Mouse (Mus musculus): Measurements from ENCODE around the gene Zfp385c. TPM values are rescaled to one million over a fixed set of nuclear protein-coding genes. Genes with fewer than 3 reads are reported as not detected.

The Zfp385c gene
- 1.5 and 1.7 TPM in 2 replicates for polyA plus RNA-seq (2015; fragmentation: Nextera tagmentation; extraction: Ambion mirVana)

GRCm38 (mm10) chr11:100692164-100692616 lies at the start of gene Zfp385c:
Gene Zfp385c (minus strand): TSS chr11:100692455.

GRCm38 (mm10) chr11:100738066-100738604 lies 45.9 kb upstream of the Zfp385c start, which contains the start of gene Rab5c:
Gene Rab5c (minus strand): TSS chr11:100738215.

GRCm38 (mm10) chr11:100713735-100714533 lies 21.7 kb upstream of the Zfp385c start, which contains the start of gene Hspb9:
Gene Hspb9 (plus strand): TSS chr11:100713850.

GRCm38 (mm10) chr11:100711783-100712615 lies 19.7 kb upstream of the Zfp385c start, which contains the start of gene Kat2a:
Gene Kat2a (minus strand): TSS chr11:100712465.

GRCm38 (mm10) chr11:100703851-100704531 lies 11.7 kb upstream of the Zfp385c start, which contains the start of gene Dhx58:
Gene Dhx58 (minus strand): TSS chr11:100704271.

GRCm38 (mm10) chr11:100619982-100620381 lies 72.3 kb downstream of the Zfp385c start, which contains the start of gene Dnajc7:
Gene Dnajc7 (minus strand): TSS chr11:100620168.

GRCm38 (mm10) chr11:100618761-100619484 lies 73.3 kb downstream of the Zfp385c start, which contains the start of gene Nkiras2:
Gene Nkiras2 (plus strand): TSS chr11:100619244.

Other genes with a start within 250 kb of the Zfp385c start
- gene Klhl11, start 219.7 kb downstream of the Zfp385c start, polyA plus RNA-seq (2015; fragmentation: Nextera tagmentation; extraction: Ambion mirVana), result 3.1 and 3.7 TPM in 2 replicates
- gene Acly, start 164.5 kb downstream of the Zfp385c start, polyA plus RNA-seq (2015; fragmentation: Nextera tagmentation; extraction: Ambion mirVana), result 19.8 and 22.8 TPM in 2 replicates
- 0.37 TPM in 2 replicates for gene Ttc25, start 146.8 kb downstream of the Zfp385c start, polyA plus RNA-seq (2015; fragmentation: Nextera tagmentation; extraction: Ambion mirVana)
- gene Cnp, start 117.6 kb downstream of the Zfp385c start, polyA plus RNA-seq (2015; fragmentation: Nextera tagmentation; extraction: Ambion mirVana), result 39.3 and 40.3 TPM in 2 replicates
- gene Nkiras2, start 73.2 kb downstream of the Zfp385c start, polyA plus RNA-seq (2015; fragmentation: Nextera tagmentation; extraction: Ambion mirVana), result 53.4 and 53.7 TPM in 2 replicates
- 161 and 168 TPM in 2 replicates for gene Dnajc7, start 72.3 kb downstream of the Zfp385c start, polyA plus RNA-seq (2015; fragmentation: Nextera tagmentation; extraction: Ambion mirVana)
- 2.6 and 3.5 TPM in 2 replicates for gene Dhx58, start 11.8 kb upstream of the Zfp385c start, polyA plus RNA-seq (2015; fragmentation: Nextera tagmentation; extraction: Ambion mirVana)
- gene Kat2a, start 20.0 kb upstream of the Zfp385c start, polyA plus RNA-seq (2015; fragmentation: Nextera tagmentation; extraction: Ambion mirVana), result 17.1 and 18.1 TPM in 2 replicates
- gene Hspb9, start 21.4 kb upstream of the Zfp385c start, polyA plus RNA-seq (2015; fragmentation: Nextera tagmentation; extraction: Ambion mirVana), result 0.26 TPM in 1 of 2 replicates, not detected in the other
- 11.6 and 13.6 TPM in 2 replicates for gene Rab5c, start 45.8 kb upstream of the Zfp385c start, polyA plus RNA-seq (2015; fragmentation: Nextera tagmentation; extraction: Ambion mirVana)
- gene Kcnh4, start 67.5 kb upstream of the Zfp385c start, polyA plus RNA-seq (2015; fragmentation: Nextera tagmentation; extraction: Ambion mirVana), result 0.04 TPM in 1 of 2 replicates, not detected in the other
- 0.36 TPM in 1 of 2 replicates, not detected in the other for gene Hcrt, start 70.5 kb upstream of the Zfp385c start, polyA plus RNA-seq (2015; fragmentation: Nextera tagmentation; extraction: Ambion mirVana)
- 5.0 and 5.9 TPM in 2 replicates for gene Ghdc, start 78.5 kb upstream of the Zfp385c start, polyA plus RNA-seq (2015; fragmentation: Nextera tagmentation; extraction: Ambion mirVana)
- 36.5 and 40.3 TPM in 2 replicates for gene Stat5b, start 158.3 kb upstream of the Zfp385c start, polyA plus RNA-seq (2015; fragmentation: Nextera tagmentation; extraction: Ambion mirVana)
- 25.2 and 26.7 TPM in 2 replicates for gene Stat5a, start 166.9 kb upstream of the Zfp385c start, polyA plus RNA-seq (2015; fragmentation: Nextera tagmentation; extraction: Ambion mirVana)
- gene Stat3, start 247.1 kb upstream of the Zfp385c start, polyA plus RNA-seq (2015; fragmentation: Nextera tagmentation; extraction: Ambion mirVana), result 62.7 and 67.5 TPM in 2 replicates